Mouse (Mus musculus) brain, embryonic 14.5 days (tissue): Measurements from ENCODE around the gene Pappa. TPM values are rescaled to one million over a fixed set of nuclear protein-coding genes. Genes with fewer than 3 reads are reported as not detected.

ENCODE experiments used
- DNase-seq: peaks from one replicate; pipeline ENCODE4 v3.0.0-alpha.2; 2011; ENCODE audit warnings: low read depth
- CTCF ChIP-seq: fragments of 200-500 bp; IDR thresholded peaks from 2 replicates; pipeline ENCODE4 v1.5.1; 2012; ENCODE audit warnings: inconsistent platforms, mild to moderate bottlenecking, moderate library complexity, borderline replicate concordance; ENCODE audit not compliant: insufficient read depth, insufficient read length; ENCODE audit errors: extremely low read depth
- POLR2A ChIP-seq: fragments of 200-500 bp; IDR thresholded peaks from 2 replicates; pipeline ENCODE4 v1.6.1; 2012; ENCODE audit warnings: mild to moderate bottlenecking, inconsistent platforms, borderline replicate concordance; ENCODE audit not compliant: poor library complexity, insufficient read depth, insufficient read length, severe bottlenecking; ENCODE audit errors: extremely low read depth
- polyA plus RNA-seq: library from polyadenylated mRNA; depleted of rRNA; stranded (reverse); fragments of >200 nt; gene quantifications from 2 replicates; pipeline ENCODE4 v1.2.3, GENCODE M21; 2012

Gene Pappa
- polyA plus RNA-seq, 1 experiment = 1.0 TPM

GRCm38 (mm10) chr4:65280888-65281287 is 156.9 kb downstream of the Pappa start:
- no peak for DNase-seq
- TF ChIP-seq CTCF = no peak
- no peak for TF ChIP-seq POLR2A

- TF ChIP-seq POLR2A = no peak
- DNase-seq = no peak
Measured at GRCm38 (mm10) chr4:65283611-65284010, 159.6 kb downstream of the Pappa start.

GRCm38 (mm10) chr4:65285165-65285564 is 161.2 kb downstream of the Pappa start:
- no peak for TF ChIP-seq POLR2A
- TF ChIP-seq CTCF = no peak
- no peak for DNase-seq

GRCm38 (mm10) chr4:65289247-65289646 is 165.3 kb downstream of the Pappa start:
- no peak for TF ChIP-seq CTCF
- TF ChIP-seq POLR2A = no peak
- no peak for DNase-seq

GRCm38 (mm10) chr4:65295741-65296140 is 171.8 kb downstream of the Pappa start:
- TF ChIP-seq POLR2A (no peak), CTCF (no peak)
- DNase-seq = no peak

GRCm38 (mm10) chr4:65296356-65296967 is 172.5 kb downstream of the Pappa start:
- no peak for DNase-seq
- TF ChIP-seq CTCF (no peak), POLR2A (no peak)

- DNase-seq = peak; percentile 95
- TF ChIP-seq CTCF = no peak
- no peak for TF ChIP-seq POLR2A
Measured at GRCm38 (mm10) chr4:65296968-65297499, 173.1 kb downstream of the Pappa start.

- TF ChIP-seq POLR2A = no peak
- TF ChIP-seq CTCF = no peak
- no peak for DNase-seq
Measured at GRCm38 (mm10) chr4:65298212-65299181, 174.5 kb downstream of the Pappa start.

- no peak for TF ChIP-seq CTCF
- no peak for TF ChIP-seq POLR2A
- peak; percentile 52 for DNase-seq
Measured at GRCm38 (mm10) chr4:65299365-65299764, 175.4 kb downstream of the Pappa start.

- DNase-seq = peak; percentile 37
Measured at GRCm38 (mm10) chr4:65300431-65300830, 176.5 kb downstream of the Pappa start.

GRCm38 (mm10) chr4:65302666-65303065 is 178.7 kb downstream of the Pappa start:
- TF ChIP-seq CTCF (no peak), POLR2A (no peak)
- no peak for DNase-seq

More at GRCm38 (mm10) chr4:65300431-65300830, 176.5 kb downstream of the Pappa start:
- TF ChIP-seq POLR2A (no peak), CTCF (no peak)

- TF ChIP-seq CTCF = no peak
- TF ChIP-seq POLR2A = no peak
- peak; percentile 55 for DNase-seq
Measured at GRCm38 (mm10) chr4:65317877-65318525, 194.0 kb downstream of the Pappa start.

GRCm38 (mm10) chr4:65321340-65321739 is 197.4 kb downstream of the Pappa start:
- TF ChIP-seq POLR2A (no peak), CTCF (no peak)
- no peak for DNase-seq
